Mouse (Mus musculus): ENCODE measurements at regions not wholly inside any gene's neighbourhood (a gene's known extent, or its start where the extent isn't known, plus 50 kb on each side); places are given as distances from the start of the nearest gene placed in this dataset.

DNA sequence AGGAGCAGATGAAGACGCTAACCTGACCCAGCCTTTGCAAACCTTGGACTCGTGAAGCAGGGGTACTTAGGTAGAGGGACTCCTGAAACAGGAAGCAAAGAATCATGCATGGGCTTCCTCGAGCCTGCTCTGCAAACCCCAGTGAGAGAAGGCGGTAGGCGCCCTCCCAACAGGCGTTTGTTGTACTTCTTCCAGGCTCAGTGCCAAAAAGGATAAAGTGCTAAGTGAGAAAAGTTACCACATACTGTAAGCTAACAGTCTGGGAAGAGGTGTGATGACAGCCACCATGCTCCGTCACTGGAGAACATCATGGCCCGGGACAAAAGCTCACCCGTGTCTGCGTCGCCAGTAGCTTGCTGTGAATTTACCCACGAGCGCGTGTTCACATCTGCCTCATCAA, 59.9 kb upstream of the Aff3 start:
- Histone ChIP-seq H3K9ac (replicated peaks) (no peak overlapping the region), H3K27ac (no peak overlapping the region), H3K4me2 (ENCODE audit: low read depth) (no peak overlapping the region), H3K9me3 (ENCODE audit: control insufficient read depth, low read length) (no peaks in the 10 kb centered on the region), H3K4me3 (ENCODE audit: insufficient read depth in 1 of 2, low read depth in 2 of 2, low read length in 2 of 2) (no peak overlapping the region), H3K27me3 (ENCODE audit: control insufficient read depth, insufficient read depth, low read length) (no peaks in the 10 kb centered on the region), H3K4me1 (replicated peaks; ENCODE audit: control insufficient read depth in 2 of 2, insufficient read depth in 2 of 2, low read length in 1 of 2) (no peaks in the 10 kb centered on the region), H3K36me3 (replicated peaks; ENCODE audit: control insufficient read depth, insufficient read depth, low read depth) (no peaks in the 10 kb centered on the region)
- TF ChIP-seq CTCF (IDR thresholded peaks at IDR 0.05; ENCODE audit: low read depth) (no peak), EP300 (IDR thresholded peaks at IDR 0.05; ENCODE audit: low read depth) (no peak)
- no peak for ATAC-seq (ENCODE audit: insufficient read depth)
- WGBS (ENCODE audit: insufficient replicate concordance), result 75% methylated on average over 14 of the region's 14 CpGs
- DNase-seq (ENCODE audit: low read depth in 3 of 3, low spot score in 3 of 3), result no peak

DNA sequence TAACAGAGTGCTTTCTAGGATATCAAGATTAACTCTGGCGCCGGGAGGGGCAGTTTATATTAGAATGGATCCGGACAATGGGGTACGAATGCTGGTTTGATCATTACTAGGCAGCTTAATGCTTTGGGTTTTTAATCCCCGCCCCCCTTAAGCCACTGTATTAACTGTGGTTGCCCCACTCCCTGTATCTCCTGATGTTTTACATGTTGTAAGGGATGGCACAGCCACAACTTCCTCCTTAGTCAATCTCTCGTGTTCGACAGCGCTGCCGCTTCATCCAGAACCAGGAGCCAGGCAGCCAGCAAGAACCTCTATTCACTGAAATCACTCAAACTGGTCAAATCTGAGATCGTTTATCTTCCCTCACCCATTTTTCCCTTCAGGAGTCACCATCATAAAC, 57.4 kb upstream of the Aff3 start:
- no peak overlapping the region for H3K4me2 ChIP-seq (ENCODE audit: low read depth)
- no peak overlapping the region for H3K27ac ChIP-seq
- no peaks in the 10 kb centered on the region for H3K4me1 ChIP-seq (replicated peaks; ENCODE audit: control insufficient read depth in 2 of 2, insufficient read depth in 2 of 2, low read length in 1 of 2)
- H3K9ac ChIP-seq (replicated peaks), result no peak overlapping the region
- TF ChIP-seq EP300 (IDR thresholded peaks at IDR 0.05; ENCODE audit: low read depth) (no peak), CTCF (IDR thresholded peaks at IDR 0.05; ENCODE audit: low read depth) (no peak)
- ATAC-seq (ENCODE audit: insufficient read depth), result no peak
- H3K27me3 ChIP-seq (ENCODE audit: control insufficient read depth, insufficient read depth, low read length), result no peaks in the 10 kb centered on the region
- H3K9me3 ChIP-seq (ENCODE audit: control insufficient read depth, low read length), result no peaks in the 10 kb centered on the region
- 56% methylated on average over 10 of the region's 10 CpGs for WGBS (ENCODE audit: insufficient replicate concordance)
- H3K36me3 ChIP-seq (replicated peaks; ENCODE audit: control insufficient read depth, insufficient read depth, low read depth), result no peaks in the 10 kb centered on the region
- no peak for DNase-seq (ENCODE audit: low read depth in 3 of 3, low spot score in 3 of 3)
- H3K4me3 ChIP-seq (ENCODE audit: insufficient read depth in 1 of 2, low read depth in 2 of 2, low read length in 2 of 2), result no peak overlapping the region

DNA sequence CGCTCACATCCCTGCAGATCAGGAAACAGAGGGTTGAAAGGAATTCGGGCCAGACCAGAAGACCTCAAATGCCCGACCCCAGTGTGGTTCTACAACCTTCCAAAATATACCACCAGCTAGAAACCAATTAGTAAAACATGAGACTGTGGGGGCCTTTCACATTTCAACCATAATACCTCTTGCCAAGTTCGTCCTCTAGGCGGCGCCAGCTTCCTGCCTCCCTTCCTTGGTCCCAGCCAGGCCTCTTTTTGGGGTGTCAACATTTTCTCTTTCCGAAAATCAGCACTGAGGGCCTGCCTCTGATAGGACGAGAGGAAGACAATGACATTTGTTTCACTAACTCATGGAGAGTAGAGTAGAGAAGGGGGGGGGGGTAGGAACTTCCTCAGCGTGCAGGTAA, 55.5 kb upstream of the Aff3 start:
- no peak for DNase-seq (ENCODE audit: low read depth in 3 of 3, low spot score in 3 of 3)
- no peaks in the 10 kb centered on the region for H3K27me3 ChIP-seq (ENCODE audit: control insufficient read depth, insufficient read depth, low read length)
- H3K27ac ChIP-seq, result no peak overlapping the region
- no peak for TF ChIP-seq EP300 (IDR thresholded peaks at IDR 0.05; ENCODE audit: low read depth)
- peak; percentile 69 for TF ChIP-seq CTCF (IDR thresholded peaks at IDR 0.05; ENCODE audit: low read depth)
- H3K4me2 ChIP-seq (ENCODE audit: low read depth), result no peak overlapping the region
- no peak for ATAC-seq (ENCODE audit: insufficient read depth)
- H3K36me3 ChIP-seq (replicated peaks; ENCODE audit: control insufficient read depth, insufficient read depth, low read depth), result no peaks in the 10 kb centered on the region
- H3K4me3 ChIP-seq (ENCODE audit: insufficient read depth in 1 of 2, low read depth in 2 of 2, low read length in 2 of 2), result no peak overlapping the region
- H3K9ac ChIP-seq (replicated peaks), result no peak overlapping the region
- no peaks in the 10 kb centered on the region for H3K9me3 ChIP-seq (ENCODE audit: control insufficient read depth, low read length)
- no peaks in the 10 kb centered on the region for H3K4me1 ChIP-seq (replicated peaks; ENCODE audit: control insufficient read depth in 2 of 2, insufficient read depth in 2 of 2, low read length in 1 of 2)
- 29% methylated on average over 9 of the region's 9 CpGs for WGBS (ENCODE audit: insufficient replicate concordance)

DNA sequence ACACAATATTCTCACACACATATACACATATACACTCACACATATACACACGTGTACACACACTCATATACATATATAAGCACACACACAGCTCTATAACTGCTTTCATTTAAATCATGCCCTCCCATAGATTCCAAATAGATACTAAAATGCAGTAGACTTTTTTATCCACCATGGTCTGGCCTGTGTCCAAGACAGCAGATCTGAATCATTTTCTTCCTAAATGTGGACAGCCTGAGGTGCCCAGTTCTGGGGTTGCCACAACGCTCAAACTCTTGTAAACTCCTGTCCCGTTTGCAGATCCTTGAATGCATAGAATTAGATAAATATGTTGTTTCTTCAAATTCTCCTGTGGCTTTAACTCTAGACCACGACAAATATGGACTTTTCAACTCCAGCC, 50.9 kb upstream of the Aff3 start:
- Histone ChIP-seq H3K27ac (no peak overlapping the region), H3K9me3 (ENCODE audit: control insufficient read depth, low read length) (no peaks in the 10 kb centered on the region), H3K36me3 (replicated peaks; ENCODE audit: control insufficient read depth, insufficient read depth, low read depth) (no peaks in the 10 kb centered on the region), H3K4me1 (replicated peaks; ENCODE audit: control insufficient read depth in 2 of 2, insufficient read depth in 2 of 2, low read length in 1 of 2) (no peaks in the 10 kb centered on the region), H3K4me3 (ENCODE audit: insufficient read depth in 1 of 2, low read depth in 2 of 2, low read length in 2 of 2) (no peak overlapping the region), H3K4me2 (ENCODE audit: low read depth) (no peak overlapping the region), H3K27me3 (ENCODE audit: control insufficient read depth, insufficient read depth, low read length) (no peaks in the 10 kb centered on the region), H3K9ac (replicated peaks) (no peak overlapping the region)
- no peak for DNase-seq (ENCODE audit: low read depth in 3 of 3, low spot score in 3 of 3)
- WGBS (ENCODE audit: insufficient replicate concordance), result 50% methylated on average over 4 of the region's 4 CpGs
- TF ChIP-seq EP300 (IDR thresholded peaks at IDR 0.05; ENCODE audit: low read depth) (no peak), CTCF (IDR thresholded peaks at IDR 0.05; ENCODE audit: low read depth) (no peak)
- no peak for ATAC-seq (ENCODE audit: insufficient read depth)

All from liver, embryonic 14.5 days (tissue).